Mouse (Mus musculus) spleen, adult 12 weeks (tissue): ENCODE data around the gene Wwox.

Experiments used
- DNase-seq: peaks from one replicate; pipeline ENCODE4 v3.0.0; 2022; ENCODE audit warnings: low spot score

Wwox gene

GRCm38 (mm10) chr8:114899157-114899556, 459.7 kb downstream of the Wwox start:
- no peak for DNase-seq

GRCm38 (mm10) chr8:114902584-114902983, 463.1 kb downstream of the Wwox start:
- DNase-seq: no peak

- no peak for DNase-seq
Measured at GRCm38 (mm10) chr8:114908086-114908485, 468.6 kb downstream of the Wwox start.

GRCm38 (mm10) chr8:114908589-114908988, 469.1 kb downstream of the Wwox start:
- no peak for DNase-seq

- DNase-seq: no peak
Measured at GRCm38 (mm10) chr8:114909146-114909545, 469.7 kb downstream of the Wwox start.

GRCm38 (mm10) chr8:114911031-114911580, 471.7 kb downstream of the Wwox start:
- no peak for DNase-seq

- DNase-seq: no peak
Measured at GRCm38 (mm10) chr8:114923629-114924028, 484.2 kb downstream of the Wwox start.

GRCm38 (mm10) chr8:114927412-114927811, 488.0 kb downstream of the Wwox start:
- no peak for DNase-seq

- no peak for DNase-seq
Measured at GRCm38 (mm10) chr8:114927917-114928316, 488.5 kb downstream of the Wwox start.

- DNase-seq: no peak
Measured at GRCm38 (mm10) chr8:114929597-114929996, 490.1 kb downstream of the Wwox start.

- DNase-seq: no peak
Measured at GRCm38 (mm10) chr8:114932071-114932630, 492.7 kb downstream of the Wwox start.

GRCm38 (mm10) chr8:114933248-114933647, 493.8 kb downstream of the Wwox start:
- no peak for DNase-seq

GRCm38 (mm10) chr8:114936887-114937286, 497.4 kb downstream of the Wwox start:
- no peak for DNase-seq

GRCm38 (mm10) chr8:114939338-114939737, 499.9 kb downstream of the Wwox start:
- no peak for DNase-seq

GRCm38 (mm10) chr8:114941096-114941495, 501.6 kb downstream of the Wwox start:
- DNase-seq: no peak

GRCm38 (mm10) chr8:114941644-114942043, 502.2 kb downstream of the Wwox start:
- DNase-seq: no peak

GRCm38 (mm10) chr8:114947921-114948320, 508.5 kb downstream of the Wwox start:
- DNase-seq: no peak

GRCm38 (mm10) chr8:114956377-114957168, 517.1 kb downstream of the Wwox start:
- no peak for DNase-seq

- DNase-seq: no peak
Measured at GRCm38 (mm10) chr8:114958437-114959107, 519.1 kb downstream of the Wwox start.

- DNase-seq: no peak
Measured at GRCm38 (mm10) chr8:114959406-114959805, 520.0 kb downstream of the Wwox start.

- no peak for DNase-seq
Measured at GRCm38 (mm10) chr8:114962494-114962893, 523.0 kb downstream of the Wwox start.

GRCm38 (mm10) chr8:114963282-114963681, 523.8 kb downstream of the Wwox start:
- no peak for DNase-seq

- no peak for DNase-seq
Measured at GRCm38 (mm10) chr8:114964206-114964605, 524.8 kb downstream of the Wwox start.
